Mouse (Mus musculus): ENCODE data around the gene Gm8281.
A peak's percentile ranks its signal among the peaks of the same experiment; 100 is the strongest.
"Not testable (repeated sequence)": the region's sequence is repeated elsewhere in the genome, so short reads cannot be mapped to it uniquely, and the experiment has no call there.

Gm8281 gene

GRCm38 (mm10) chr14:5070611-5071490 is at the start of gene Gm8281:
Gene Gm8281 (plus strand): TSS chr14:5071040.
- DNase-seq: peak; percentile 0

GRCm38 (mm10) chr14:5050329-5050728 is 20.5 kb upstream of the Gm8281 start, which contains the start of gene 4930555G01Rik:
Gene 4930555G01Rik (plus strand): TSS chr14:5050629.
- DNase-seq: not testable (repeated sequence)

GRCm38 (mm10) chr14:5131219-5131618 is 60.4 kb downstream of the Gm8281 start, which contains the start of gene Gm8279:
Gene Gm8279 (plus strand): TSS chr14:5131519.
- not testable (repeated sequence) for DNase-seq
